Mouse (Mus musculus): ENCODE measurements around the gene Chd1l. TPM values are rescaled to one million over a fixed set of nuclear protein-coding genes. Genes with fewer than 3 reads are reported as not detected.

The Chd1l gene
- polyA plus RNA-seq, 1 experiment = 16.6 TPM

DNA sequence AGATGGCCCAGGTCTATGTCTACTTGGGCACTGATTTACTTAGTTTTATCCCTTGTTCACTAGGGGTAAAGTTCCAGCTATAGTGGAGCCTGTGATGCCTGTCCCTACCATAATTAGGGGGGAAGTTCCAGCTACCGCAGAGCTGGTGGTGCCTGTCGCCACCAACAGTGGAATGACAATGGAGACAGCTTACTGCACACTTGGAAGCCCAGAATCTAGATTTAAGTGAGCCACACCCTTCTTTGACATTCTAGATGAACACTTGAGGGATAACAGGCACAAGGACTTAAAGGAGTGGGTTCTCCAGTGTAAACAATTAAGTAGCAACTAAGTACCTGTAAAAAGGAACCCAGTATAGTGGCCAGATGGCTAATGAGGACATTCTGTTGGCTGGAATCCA lies 73.0 kb downstream of the Chd1l start:
- Histone ChIP-seq H3K4me1 (ENCODE audit: control insufficient read depth, insufficient read depth, low read length) (no peaks in the 10 kb centered on the region), H3K27ac (ENCODE audit: control insufficient read depth, insufficient read depth, low read depth, low read length, poor library complexity) (no peak overlapping the region), H3K4me3 (replicated peaks; ENCODE audit: control insufficient read depth, low read depth, low read length) (no peak overlapping the region)
- WGBS = 88% methylated on average over 2 of the region's 2 CpGs
- TF ChIP-seq CTCF (IDR thresholded peaks at IDR 0.05; ENCODE audit: control insufficient read depth, insufficient read depth, low read length) (no peak), POLR2A (IDR thresholded peaks at IDR 0.05; ENCODE audit: borderline replicate concordance, control insufficient read depth, low read depth, low read length) (no peak)

DNA sequence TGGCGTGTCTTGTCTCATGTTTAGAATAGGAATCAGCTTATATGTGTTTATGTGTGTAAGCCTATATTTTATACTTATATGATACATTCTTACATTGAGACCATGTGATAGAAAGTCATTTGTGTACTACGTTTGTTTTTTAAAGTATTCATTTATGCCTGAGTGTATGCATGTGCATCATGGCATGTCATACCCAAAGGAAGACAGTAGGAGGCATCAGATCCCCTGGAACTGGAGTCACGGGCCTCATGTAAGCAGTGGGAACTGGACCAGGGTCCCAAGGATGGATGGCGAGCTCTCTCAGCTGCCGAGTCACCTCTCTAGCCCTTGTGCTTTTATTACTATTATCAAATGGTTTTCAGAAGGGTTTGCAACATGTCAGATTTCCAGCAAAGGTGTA lies 74.3 kb downstream of the Chd1l start:
- Histone ChIP-seq H3K4me1 (ENCODE audit: control insufficient read depth, insufficient read depth, low read length) (no peaks in the 10 kb centered on the region), H3K4me3 (replicated peaks; ENCODE audit: control insufficient read depth, low read depth, low read length) (no peak overlapping the region), H3K27ac (ENCODE audit: control insufficient read depth, insufficient read depth, low read depth, low read length, poor library complexity) (no peak overlapping the region)
- TF ChIP-seq CTCF (IDR thresholded peaks at IDR 0.05; ENCODE audit: control insufficient read depth, insufficient read depth, low read length) (no peak), POLR2A (IDR thresholded peaks at IDR 0.05; ENCODE audit: borderline replicate concordance, control insufficient read depth, low read depth, low read length) (no peak)
- WGBS = 82% methylated on average over 5 of the region's 5 CpGs

DNA sequence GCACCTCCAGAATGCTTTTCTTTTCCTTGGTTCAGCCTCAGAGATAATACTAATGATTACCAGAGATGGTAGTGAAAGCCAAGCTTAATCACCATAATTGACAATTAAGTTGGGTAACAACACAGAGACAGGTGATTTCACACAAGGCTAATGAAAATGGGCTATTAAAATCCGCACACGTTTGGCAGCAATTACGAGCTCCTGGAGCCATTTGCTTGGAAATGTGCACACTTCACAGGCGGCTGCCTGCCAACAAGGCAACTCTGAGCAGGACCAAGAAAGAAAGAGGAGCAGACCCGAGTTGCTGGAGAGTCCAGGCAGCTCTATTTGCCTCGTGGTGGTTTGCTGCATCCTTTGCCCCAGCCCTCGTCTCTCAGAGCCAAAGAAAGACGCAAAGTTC lies 84.5 kb downstream of the Chd1l start:
- TF ChIP-seq POLR2A (IDR thresholded peaks at IDR 0.05; ENCODE audit: borderline replicate concordance, control insufficient read depth, low read depth, low read length) (no peak), CTCF (IDR thresholded peaks at IDR 0.05; ENCODE audit: control insufficient read depth, insufficient read depth, low read length) (no peak)
- no peaks in the 10 kb centered on the region for H3K4me1 ChIP-seq (ENCODE audit: control insufficient read depth, insufficient read depth, low read length)

DNA sequence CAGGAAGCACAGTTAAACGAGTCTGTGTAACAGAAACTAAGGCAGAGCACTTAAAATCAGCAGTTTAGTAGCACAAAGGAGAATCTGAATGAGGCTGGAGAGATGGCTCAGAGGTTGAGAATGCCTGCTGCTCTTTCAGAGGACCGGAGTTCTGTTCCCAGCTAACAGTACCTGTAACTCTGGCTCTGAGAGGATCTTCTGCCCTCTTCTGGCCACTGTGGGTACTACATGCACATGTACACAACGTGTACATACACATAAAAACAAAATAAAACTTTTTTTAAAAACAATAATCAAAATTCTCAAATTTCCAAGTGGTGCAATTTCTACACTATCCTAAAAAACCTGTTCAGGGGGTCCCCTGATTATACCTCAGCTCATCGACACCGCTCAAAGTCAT lies 85.2 kb downstream of the Chd1l start:
- TF ChIP-seq POLR2A (IDR thresholded peaks at IDR 0.05; ENCODE audit: borderline replicate concordance, control insufficient read depth, low read depth, low read length) (no peak), CTCF (IDR thresholded peaks at IDR 0.05; ENCODE audit: control insufficient read depth, insufficient read depth, low read length) (peak; percentile 22; the same call in 1 of the 2 replicates)
- H3K4me3 ChIP-seq (replicated peaks; ENCODE audit: control insufficient read depth, low read depth, low read length) = no peak overlapping the region
- WGBS = 79% methylated on average over 5 of the region's 5 CpGs
- no peak overlapping the region for H3K27ac ChIP-seq (ENCODE audit: control insufficient read depth, insufficient read depth, low read depth, low read length, poor library complexity)
- H3K4me1 ChIP-seq (ENCODE audit: control insufficient read depth, insufficient read depth, low read length) = no peaks in the 10 kb centered on the region

More for the DNA sequence above, 84.5 kb downstream of the Chd1l start:
- Histone ChIP-seq H3K4me3 (replicated peaks; ENCODE audit: control insufficient read depth, low read depth, low read length) (no peak overlapping the region), H3K27ac (ENCODE audit: control insufficient read depth, insufficient read depth, low read depth, low read length, poor library complexity) (no peak overlapping the region)
- 76% methylated on average over 8 of the region's 8 CpGs for WGBS

DNA sequence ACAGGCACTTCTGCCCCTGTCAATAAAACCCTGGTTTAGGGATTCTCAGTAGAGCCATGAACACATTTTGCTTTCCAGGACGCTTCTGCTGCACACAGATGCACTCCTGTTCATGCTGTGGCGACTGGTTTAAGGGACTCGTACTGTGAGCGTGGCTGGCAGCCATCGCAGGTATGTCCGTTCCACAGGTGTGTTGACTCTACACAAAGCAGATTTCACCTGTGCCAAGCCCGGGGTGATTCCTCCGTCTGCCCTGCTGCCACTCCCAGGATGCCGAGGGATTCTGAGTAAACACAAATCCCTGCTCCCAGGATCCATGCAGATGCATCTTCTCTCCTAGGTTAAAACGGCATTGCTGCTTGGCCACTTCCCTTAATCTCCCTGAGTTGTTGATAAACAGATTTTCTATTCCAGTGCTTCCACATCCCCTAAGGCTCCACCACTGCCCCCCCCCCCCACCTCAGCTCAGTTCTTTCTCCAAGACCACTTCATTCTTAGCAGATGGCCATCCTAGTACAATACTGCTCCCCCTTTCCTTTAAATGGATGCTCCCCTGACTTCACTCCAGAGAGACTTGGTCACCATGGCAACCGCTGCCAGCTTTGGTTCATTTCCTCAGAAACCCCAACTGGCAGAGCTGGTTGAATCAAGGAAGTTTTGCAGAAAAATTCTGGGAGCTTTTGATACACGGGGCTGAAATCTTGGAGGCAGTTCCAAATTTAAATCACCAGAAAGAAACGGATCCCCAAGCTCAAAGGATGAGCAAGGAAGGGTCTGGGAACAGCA lies 87.9 kb downstream of the Chd1l start:
- TF ChIP-seq POLR2A (IDR thresholded peaks at IDR 0.05; ENCODE audit: borderline replicate concordance, control insufficient read depth, low read depth, low read length) (no peak), CTCF (IDR thresholded peaks at IDR 0.05; ENCODE audit: control insufficient read depth, insufficient read depth, low read length) (no peak)
- Histone ChIP-seq H3K27ac (ENCODE audit: control insufficient read depth, insufficient read depth, low read depth, low read length, poor library complexity) (no peak overlapping the region), H3K4me1 (ENCODE audit: control insufficient read depth, insufficient read depth, low read length) (no peaks in the 10 kb centered on the region), H3K4me3 (replicated peaks; ENCODE audit: control insufficient read depth, low read depth, low read length) (no peak overlapping the region)
- 73% methylated on average over 13 of the region's 13 CpGs for WGBS

DNA sequence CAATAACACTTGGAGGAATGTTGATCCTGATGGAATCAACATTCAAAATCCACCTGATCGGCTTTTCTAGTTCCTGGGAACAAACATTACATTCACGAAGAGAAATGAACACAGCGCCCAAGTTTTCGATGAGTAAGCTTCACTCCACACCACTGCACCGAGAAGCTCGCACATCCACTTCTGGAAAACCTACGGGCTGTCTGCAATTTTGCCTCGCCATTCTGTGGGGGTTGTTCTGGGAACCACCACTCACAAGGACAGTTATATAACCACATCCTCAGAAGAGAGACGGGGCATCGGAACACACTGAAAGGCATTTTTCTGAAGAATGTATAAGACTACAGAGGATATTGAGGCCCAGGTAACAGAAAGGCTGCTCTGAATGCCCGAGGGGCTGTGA lies 90.1 kb downstream of the Chd1l start:
- no peak overlapping the region for H3K27ac ChIP-seq (ENCODE audit: control insufficient read depth, insufficient read depth, low read depth, low read length, poor library complexity)
- no peak overlapping the region for H3K4me3 ChIP-seq (replicated peaks; ENCODE audit: control insufficient read depth, low read depth, low read length)
- no peaks in the 10 kb centered on the region for H3K4me1 ChIP-seq (ENCODE audit: control insufficient read depth, insufficient read depth, low read length)
- WGBS = 89% methylated on average over 11 of the region's 11 CpGs
- TF ChIP-seq POLR2A (IDR thresholded peaks at IDR 0.05; ENCODE audit: borderline replicate concordance, control insufficient read depth, low read depth, low read length) = no peak
- TF ChIP-seq CTCF (IDR thresholded peaks at IDR 0.05; ENCODE audit: control insufficient read depth, insufficient read depth, low read length) = no peak

DNA sequence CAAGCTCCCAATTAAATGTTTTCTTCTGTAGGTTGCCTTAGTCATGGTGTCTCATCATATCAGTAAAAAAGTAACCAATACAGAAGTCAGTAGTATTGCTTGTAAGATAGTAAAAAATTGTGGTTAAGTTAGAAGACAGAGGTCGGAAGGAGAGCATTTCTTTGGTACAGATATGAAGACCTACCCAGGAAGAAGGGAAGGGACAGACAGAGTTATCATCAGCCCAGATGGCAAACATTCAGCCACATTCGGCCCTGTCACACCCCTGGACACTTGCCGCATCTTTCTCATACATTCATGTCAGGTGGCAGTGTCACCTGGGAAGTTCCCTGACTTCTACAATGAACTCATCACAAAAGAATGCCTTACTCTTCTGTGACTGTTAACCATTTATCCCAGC lies 97.7 kb downstream of the Chd1l start:
- Histone ChIP-seq H3K4me3 (replicated peaks; ENCODE audit: control insufficient read depth, low read depth, low read length) (no peak overlapping the region), H3K27ac (ENCODE audit: control insufficient read depth, insufficient read depth, low read depth, low read length, poor library complexity) (no peak overlapping the region), H3K4me1 (ENCODE audit: control insufficient read depth, insufficient read depth, low read length) (no peaks in the 10 kb centered on the region)
- 62% methylated on average over 3 of the region's 3 CpGs for WGBS
- TF ChIP-seq CTCF (IDR thresholded peaks at IDR 0.05; ENCODE audit: control insufficient read depth, insufficient read depth, low read length) (no peak), POLR2A (IDR thresholded peaks at IDR 0.05; ENCODE audit: borderline replicate concordance, control insufficient read depth, low read depth, low read length) (no peak)

Other genes starting within 250 kb of the Chd1l start
- gene Olfr1402, start 188.2 kb downstream of the Chd1l start, polyA plus RNA-seq (2011; ENCODE audit: insufficient read depth, insufficient read length, low replicate concordance, missing spikeins) = 0.23 and 0.37 TPM in 2 replicates
- 7.3 and 20.1 TPM in 2 replicates for gene Fmo5, start 18.6 kb upstream of the Chd1l start, polyA plus RNA-seq (2011; ENCODE audit: insufficient read depth, insufficient read length, low replicate concordance, missing spikeins)
- gene Prkab2, start 48.0 kb upstream of the Chd1l start, polyA plus RNA-seq (2011; ENCODE audit: insufficient read depth, insufficient read length, low replicate concordance, missing spikeins) = 3.1 and 8.4 TPM in 2 replicates
- not detected in 2 replicates for gene Gm17651, start 64.5 kb upstream of the Chd1l start, polyA plus RNA-seq (2011; ENCODE audit: insufficient read depth, insufficient read length, low replicate concordance, missing spikeins)